Mouse (Mus musculus) 416B (cell line): ENCODE measurements around the gene Lrch1.

Source experiments
- DNase-seq: peaks from one replicate; pipeline ENCODE4 v3.0.0; 2011; ENCODE audit warnings: low read depth

Gene Lrch1

GRCm38 (mm10) chr14:74946751-74947375 is 813 bp downstream of the Lrch1 start:
- peak; percentile 78 for DNase-seq

DNA sequence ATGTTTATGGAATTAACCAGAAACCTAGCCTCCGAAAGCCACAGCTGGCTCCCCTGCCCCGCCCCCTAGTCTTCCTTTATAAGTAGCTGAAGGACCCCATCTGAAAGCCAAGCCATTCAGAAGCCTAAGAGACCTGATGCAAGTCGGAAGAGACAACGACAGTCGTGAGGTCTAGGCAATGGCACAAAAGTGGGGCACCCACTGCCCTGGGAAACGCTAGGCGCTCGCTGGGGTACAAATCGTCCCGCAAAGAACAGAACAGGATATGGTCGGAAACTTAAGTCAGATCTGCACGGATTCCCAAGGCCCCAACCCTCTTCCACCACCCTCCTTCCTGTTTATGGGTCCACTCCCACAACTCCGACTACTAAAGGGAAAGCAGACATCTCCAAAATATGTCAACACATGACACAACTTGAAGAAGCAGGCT is 1.3 kb downstream of the Lrch1 start:
- peak; percentile 77 for DNase-seq

- DNase-seq, result no peak
Observed at GRCm38 (mm10) chr14:74945266-74946215, 2.1 kb downstream of the Lrch1 start.

DNA sequence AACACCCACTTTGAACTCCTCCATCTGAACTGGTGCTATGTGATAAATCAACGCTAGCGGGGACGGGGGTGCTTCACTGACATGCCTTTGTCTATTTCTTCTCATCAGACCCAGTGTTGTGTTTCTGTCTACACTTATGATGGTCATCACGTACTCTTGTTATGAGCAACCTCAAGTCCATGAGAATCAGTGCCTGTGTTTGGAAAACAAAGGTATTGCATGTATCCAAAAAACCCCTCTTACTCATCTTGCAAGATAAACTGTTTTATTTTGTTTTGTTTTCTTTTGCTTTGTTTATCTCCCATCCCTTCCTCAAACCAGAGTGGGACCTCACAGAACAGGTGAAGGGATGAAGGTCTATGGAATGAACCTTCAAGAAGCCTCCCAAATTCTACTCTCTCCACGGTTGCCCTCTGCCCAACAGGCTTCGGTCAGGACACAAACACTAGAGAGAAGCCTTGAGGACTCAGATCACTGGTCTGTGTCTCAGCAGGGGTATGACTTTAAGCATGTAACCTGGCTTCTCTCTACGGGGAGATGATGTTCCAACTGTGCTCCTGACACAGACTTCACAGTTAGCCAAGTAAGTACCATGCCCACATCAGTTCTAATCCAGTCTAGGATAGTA is 3.4 kb downstream of the Lrch1 start:
- DNase-seq, result no peak

GRCm38 (mm10) chr14:74943581-74944117 is 4.0 kb downstream of the Lrch1 start:
- no peak for DNase-seq

GRCm38 (mm10) chr14:74943024-74943423 is 4.7 kb downstream of the Lrch1 start:
- no peak for DNase-seq

GRCm38 (mm10) chr14:74941591-74941990 is 6.1 kb downstream of the Lrch1 start:
- DNase-seq, result no peak

GRCm38 (mm10) chr14:74940741-74941140 is 6.9 kb downstream of the Lrch1 start:
- peak; percentile 33 for DNase-seq

- peak; percentile 64 for DNase-seq
Observed at GRCm38 (mm10) chr14:74939355-74939754, 8.3 kb downstream of the Lrch1 start.

DNA sequence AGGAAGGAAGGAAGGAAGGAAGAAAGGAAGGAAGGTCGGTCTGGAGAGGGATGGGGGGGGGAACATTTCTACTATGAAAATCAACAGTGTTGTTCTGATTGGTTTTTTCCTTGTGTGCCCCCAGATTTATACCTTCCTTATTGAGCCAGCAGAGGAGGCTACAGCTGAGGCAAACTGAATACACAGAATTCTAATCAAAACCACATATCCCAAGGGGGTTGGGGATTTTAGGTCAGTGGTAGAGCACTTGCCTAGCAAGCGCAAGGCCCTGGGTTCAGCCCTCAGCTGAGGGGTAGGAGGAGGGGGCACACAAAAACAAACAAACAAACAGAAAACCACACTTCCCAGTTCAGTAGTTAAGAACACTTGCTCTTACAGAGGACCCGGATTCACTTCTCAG is 8.8 kb downstream of the Lrch1 start:
- peak; percentile 19 for DNase-seq

- peak; percentile 84 for DNase-seq
Observed at GRCm38 (mm10) chr14:74936557-74937261, 11.0 kb downstream of the Lrch1 start.

DNA sequence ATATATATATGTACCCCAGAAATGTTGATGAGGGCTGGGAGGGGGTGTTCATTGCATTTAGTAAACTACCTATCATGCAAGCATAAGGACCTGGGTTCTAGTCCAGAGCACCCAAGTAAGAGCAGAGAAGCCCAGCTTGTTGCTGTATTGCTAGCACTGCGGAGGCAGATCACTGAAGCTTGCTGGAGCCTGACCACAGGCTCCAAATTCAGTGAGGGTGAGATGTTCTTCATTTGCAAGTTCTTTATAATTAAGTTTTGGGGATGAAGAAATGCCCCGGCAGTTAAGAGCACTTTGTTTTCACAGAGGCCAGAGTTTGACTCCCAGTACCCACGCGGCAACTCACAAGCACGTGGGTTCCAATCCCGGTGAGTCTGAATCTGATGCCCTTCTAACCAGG is 12.6 kb downstream of the Lrch1 start:
- no peak for DNase-seq

GRCm38 (mm10) chr14:74933960-74934710 is 13.5 kb downstream of the Lrch1 start:
- DNase-seq, result no peak

GRCm38 (mm10) chr14:74929739-74930138 is 17.9 kb downstream of the Lrch1 start:
- DNase-seq, result no peak

DNA sequence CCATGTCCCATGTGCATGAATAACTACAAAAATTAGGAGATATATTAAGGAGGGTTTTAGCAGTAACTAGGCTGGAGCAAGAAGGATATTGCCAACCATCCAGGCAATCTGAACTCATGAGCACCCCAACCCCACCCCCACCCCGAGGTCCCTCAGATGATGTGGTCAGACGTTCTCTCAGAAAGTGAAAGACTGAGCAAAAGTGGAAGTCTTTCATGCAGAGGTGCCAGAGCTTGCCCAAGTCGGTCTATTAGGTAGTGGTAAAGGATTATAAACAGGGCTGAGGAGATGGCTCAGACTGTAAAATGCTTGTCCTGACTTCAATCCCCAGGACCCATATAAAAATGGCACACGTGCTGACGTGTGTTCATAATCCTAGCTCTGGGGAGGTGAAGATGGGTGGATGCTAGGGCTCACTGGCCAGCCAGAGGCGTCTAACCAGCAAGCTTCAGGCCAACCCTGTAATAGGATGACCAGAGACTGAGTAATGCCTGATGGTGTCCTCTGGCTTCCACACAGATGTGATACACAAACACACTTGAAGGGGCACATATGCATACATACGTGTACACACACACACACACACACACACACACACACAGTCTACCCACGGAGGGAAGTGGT is 18.8 kb downstream of the Lrch1 start:
- DNase-seq, result no peak

- no peak for DNase-seq
Observed at GRCm38 (mm10) chr14:74926899-74927571, 20.6 kb downstream of the Lrch1 start.

GRCm38 (mm10) chr14:74925951-74926517 is 21.6 kb downstream of the Lrch1 start:
- DNase-seq, result no peak

GRCm38 (mm10) chr14:74924521-74924920 is 23.2 kb downstream of the Lrch1 start:
- DNase-seq, result no peak

DNA sequence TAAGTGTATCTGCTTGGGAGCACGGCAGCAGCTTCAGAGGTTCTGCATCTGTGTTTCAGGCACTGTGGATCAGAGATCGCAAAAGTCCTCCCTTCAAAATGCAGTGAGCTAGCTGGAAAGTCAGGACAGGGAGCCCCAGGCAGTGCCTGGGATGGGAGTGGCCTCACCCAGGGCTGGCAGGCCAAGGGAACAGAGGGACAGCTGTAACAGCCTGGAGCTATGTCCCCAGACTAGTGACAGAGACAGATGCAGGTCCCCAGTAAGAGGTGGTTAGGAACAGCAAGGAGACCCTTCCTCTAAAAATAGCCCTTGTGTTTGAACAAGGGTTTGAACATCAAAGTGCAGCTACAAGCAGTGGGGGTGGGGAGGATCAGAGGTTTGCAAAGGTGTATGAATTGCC is 23.6 kb downstream of the Lrch1 start:
- DNase-seq, result no peak
